ENCODE assay signal across 23 mouse cellular contexts in genomic region chrX:151298329-151298728, GRCm38 (mm10). TPM values are rescaled to one million over a fixed set of nuclear protein-coding genes. Genes with fewer than 3 reads are reported as not detected.
DNase-seq lines count a peak whose midpoint lies in the region; ATAC-seq and TF ChIP-seq lines count a peak whose summit lies in the region.
"Had no signal": no experiment of that assay in that cellular context is flagged by ENCODE, and none has a peak within 500 bp of the region (broad histone marks: within the 10 kb centered on the region; RNA-seq: fewer than 3 reads in every experiment).

No protein-coding gene starts in this region.

- no peak overlapping the region for H3K4me2 ChIP-seq in heart, embryonic 12.5 days
- H3K4me2 ChIP-seq in heart, postnatal 0 days (ENCODE audit: low read depth, low read length) = no peak overlapping the region
- no peak overlapping the region for H3K4me2 ChIP-seq in lung, embryonic 14.5 days
- H3K4me2 ChIP-seq in lung, postnatal 0 days (replicated peaks; ENCODE audit: low read depth, low read length) = no peak overlapping the region
- H3K4me2 ChIP-seq: forebrain, embryonic 13.5 days; hindbrain, embryonic 15.5 days; kidney, embryonic 15.5 days; limb, embryonic 15.5 days; liver, embryonic 13.5 days had no signal

- TF ChIP-seq EP300 in heart, postnatal 0 days (IDR thresholded peaks at IDR 0.05; ENCODE audit: low read depth) = no peak
- no peak for TF ChIP-seq EP300 in heart, adult 2 months (IDR thresholded peaks at IDR 0.05; ENCODE audit: insufficient read depth, low read depth, low read length)
- TF ChIP-seq EP300 in lung, postnatal 0 days (IDR thresholded peaks at IDR 0.05) = no peak

- H3K9me3 ChIP-seq in heart, embryonic 12.5 days (replicated peaks) = no peaks in the 10 kb centered on the region
- H3K9me3 ChIP-seq in heart, postnatal 0 days (replicated peaks; ENCODE audit: control insufficient read depth, low read length) = no peaks in the 10 kb centered on the region
- no peaks in the 10 kb centered on the region for H3K9me3 ChIP-seq in lung, embryonic 14.5 days (ENCODE audit: low read depth, low read length)
- H3K9me3 ChIP-seq in lung, postnatal 0 days (ENCODE audit: low read length) = no peaks in the 10 kb centered on the region
- H3K9me3 ChIP-seq: forebrain, embryonic 13.5 days; G1E; hindbrain, embryonic 15.5 days; kidney, embryonic 15.5 days; limb, embryonic 15.5 days; liver, embryonic 13.5 days had no signal

- no peak overlapping the region for H3K9ac ChIP-seq in heart, embryonic 12.5 days
- H3K9ac ChIP-seq in heart, postnatal 0 days (replicated peaks; ENCODE audit: low read depth, low read length) = no peak overlapping the region
- no peak overlapping the region for H3K9ac ChIP-seq in heart, adult 2 months (ENCODE audit: low read depth, low read length)
- no peak overlapping the region for H3K9ac ChIP-seq in lung, embryonic 14.5 days
- no peak overlapping the region for H3K9ac ChIP-seq in lung, postnatal 0 days (replicated peaks; ENCODE audit: low read depth)
- H3K9ac ChIP-seq: forebrain, embryonic 13.5 days; hindbrain, embryonic 15.5 days; kidney, embryonic 15.5 days; limb, embryonic 15.5 days; liver, embryonic 13.5 days had no signal

- DNase-seq in heart, postnatal 4 days = no peak
- DNase-seq in heart, postnatal 0 days (ENCODE audit: low spot score) = peak; percentile 24
- DNase-seq in heart, adult 2 months = no peak
- peak; percentile 5 for DNase-seq in lung, embryonic 14.5 days
- no peak for DNase-seq in lung, postnatal 0 days (ENCODE audit: low spot score)
- peak; percentile 0 for DNase-seq in skeletal muscle tissue, adult 2 months (ENCODE audit: low read depth, low spot score)
- no peak for DNase-seq in B cell, adult 2 months
- DNase-seq: adrenal gland, postnatal 14 days; cerebellum, adult 18-20 months; kidney, adult 18-20 months; kidney, postnatal 25 days; liver, embryonic 13.5 days; lung, adult 18-20 months; lung, postnatal 14 days; right cerebral cortex, postnatal 25 days; spleen, adult 18-20 months; thymus, postnatal 14 days had no signal

- peaks cover 7% of the 10 kb centered on the region; the same call in 1 of the 2 replicates for H3K4me1 ChIP-seq in heart, embryonic 12.5 days (replicated peaks)
- no peaks in the 10 kb centered on the region; the same call in 1 of the 2 replicates for H3K4me1 ChIP-seq in heart, postnatal 0 days (ENCODE audit: control insufficient read depth, insufficient read depth)
- no peaks in the 10 kb centered on the region for H3K4me1 ChIP-seq in heart, adult 2 months (ENCODE audit: control insufficient read depth, insufficient read depth, low read length)
- H3K4me1 ChIP-seq in lung, embryonic 14.5 days (ENCODE audit: insufficient read depth) = no peaks in the 10 kb centered on the region
- no peaks in the 10 kb centered on the region for H3K4me1 ChIP-seq in lung, postnatal 0 days (ENCODE audit: insufficient read depth, low read depth, low read length)
- H3K4me1 ChIP-seq: forebrain, embryonic 13.5 days; hindbrain, embryonic 15.5 days; kidney, embryonic 15.5 days; limb, embryonic 15.5 days; liver, embryonic 13.5 days had no signal

- no peaks in the 10 kb centered on the region for H3K36me3 ChIP-seq in heart, embryonic 12.5 days
- H3K36me3 ChIP-seq in heart, postnatal 0 days (replicated peaks; ENCODE audit: control insufficient read depth, insufficient read depth, low read length) = no peaks in the 10 kb centered on the region
- no peaks in the 10 kb centered on the region for H3K36me3 ChIP-seq in heart, adult 2 months (ENCODE audit: control insufficient read depth, insufficient read depth, low read length)
- no peaks in the 10 kb centered on the region for H3K36me3 ChIP-seq in lung, embryonic 14.5 days (ENCODE audit: insufficient read depth)
- no peaks in the 10 kb centered on the region for H3K36me3 ChIP-seq in lung, postnatal 0 days (ENCODE audit: insufficient read depth, low read length)
- H3K36me3 ChIP-seq: G1E; hindbrain, embryonic 15.5 days; limb, embryonic 15.5 days; liver, embryonic 13.5 days had no signal

- H3K79me2 ChIP-seq in heart, adult 2 months (replicated peaks; ENCODE audit: control insufficient read depth, insufficient read depth, low read length) = no peaks in the 10 kb centered on the region

- intact Hi-C loops in heart, adult 2 months (cut with DNase I) = no loop called here

- H3K27ac ChIP-seq in heart, embryonic 12.5 days (ENCODE audit: poor library complexity, severe bottlenecking) = no peak overlapping the region
- peak overlapping the region; percentile 63 for H3K27ac ChIP-seq in heart, postnatal 0 days (ENCODE audit: low read depth)
- no peak overlapping the region for H3K27ac ChIP-seq in heart, adult 2 months
- H3K27ac ChIP-seq in lung, embryonic 14.5 days (ENCODE audit: low read depth) = no peak overlapping the region
- H3K27ac ChIP-seq in lung, postnatal 0 days (ENCODE audit: low read length) = no peak overlapping the region
- H3K27ac ChIP-seq: forebrain, embryonic 13.5 days; kidney, embryonic 15.5 days; limb, embryonic 15.5 days; liver, embryonic 13.5 days had no signal

- H3K27me3 ChIP-seq in heart, embryonic 12.5 days (replicated peaks) = no peaks in the 10 kb centered on the region
- H3K27me3 ChIP-seq in heart, postnatal 0 days (ENCODE audit: control insufficient read depth, insufficient read depth, low read length) = no peaks in the 10 kb centered on the region
- no peaks in the 10 kb centered on the region for H3K27me3 ChIP-seq in heart, adult 2 months (ENCODE audit: control insufficient read depth, insufficient read depth, low read length)
- H3K27me3 ChIP-seq in lung, embryonic 14.5 days (ENCODE audit: insufficient read depth, low read length) = no peaks in the 10 kb centered on the region
- H3K27me3 ChIP-seq in lung, postnatal 0 days (replicated peaks; ENCODE audit: insufficient read depth, low read length) = no peaks in the 10 kb centered on the region
- H3K27me3 ChIP-seq: forebrain, embryonic 13.5 days; hindbrain, embryonic 15.5 days; limb, embryonic 15.5 days; liver, embryonic 13.5 days had no signal

- no peak for TF ChIP-seq CTCF in heart, postnatal 0 days (IDR thresholded peaks at IDR 0.05; ENCODE audit: low read depth)
- no peak for TF ChIP-seq CTCF in heart, adult 2 months (IDR thresholded peaks at IDR 0.05)
- no peak for TF ChIP-seq CTCF in lung, embryonic 14.5 days (IDR thresholded peaks at IDR 0.05; ENCODE audit: low read depth)
- TF ChIP-seq CTCF in lung, postnatal 0 days (IDR thresholded peaks at IDR 0.05) = no peak

- ATAC-seq in heart, embryonic 12.5 days (ENCODE audit: insufficient number of reproducible peaks, low FRiP score) = peak; percentile 25; the same call in 1 of the 2 replicates
- ATAC-seq in heart, postnatal 0 days (ENCODE audit: insufficient read depth, low read depth) = peak; percentile 76
- ATAC-seq in lung, embryonic 14.5 days (ENCODE audit: insufficient read depth) = no peak
- no peak for ATAC-seq in lung, postnatal 0 days
- ATAC-seq: forebrain, embryonic 13.5 days had no signal

- H3K4me3 ChIP-seq in heart, embryonic 12.5 days = no peak overlapping the region
- H3K4me3 ChIP-seq in heart, postnatal 0 days (ENCODE audit: low read depth, low read length) = no peak overlapping the region
- no peak overlapping the region for H3K4me3 ChIP-seq in heart, adult 2 months
- H3K4me3 ChIP-seq in lung, embryonic 14.5 days (ENCODE audit: low read depth, low read length) = no peak overlapping the region
- H3K4me3 ChIP-seq in lung, postnatal 0 days (ENCODE audit: low read depth, low read length) = no peak overlapping the region
- H3K4me3 ChIP-seq: forebrain, embryonic 13.5 days; hindbrain, embryonic 15.5 days; kidney, embryonic 15.5 days; limb, embryonic 15.5 days; liver, embryonic 13.5 days had no signal

- TF ChIP-seq POLR2A in heart, adult 2 months (IDR thresholded peaks at IDR 0.05; ENCODE audit: insufficient read depth, low read depth, low read length) = no peak

RNA-seq across cellular contexts. Expression of gene Fam120c, which starts 45.6 kb away (rescaled TPM):
- 4.6 and 5.3 TPM in 2 replicates for polyA plus RNA-seq in heart, embryonic 12.5 days (2016; fragmentation: Nextera tagmentation; extraction: Ambion mirVana)
- total RNA-seq in heart, postnatal 4 days (2021) = 10 to 100 TPM; 11.0 to 11.6 TPM
- total RNA-seq in heart, postnatal 0 days (2014; rRNA removed; ENCODE audit: low replicate concordance) = 5.6 and 9.6 TPM in 2 replicates
- polyA plus RNA-seq in heart, postnatal 0 days (2015; fragmentation: Nextera tagmentation; extraction: Ambion mirVana) = 2.4 and 2.9 TPM in 2 replicates
- total RNA-seq in heart, adult 2 months (2021) = 10 to 100 TPM; 12.8 to 14.0 TPM
- 3.0 and 5.8 TPM in 2 replicates for polyA plus RNA-seq in heart, adult 2 months (2012; rRNA removed)
- 3.8 TPM in 2 replicates for polyA plus RNA-seq in lung, embryonic 14.5 days (2014; fragmentation: Nextera tagmentation; extraction: Ambion mirVana)
- polyA plus RNA-seq in lung, postnatal 0 days (2015; fragmentation: Nextera tagmentation; extraction: Ambion mirVana) = 1.1 and 1.7 TPM in 2 replicates

Comparison
In these comparisons a context has a peak if more than half of its experiments do, and no peak if none do; other contexts are left out.
1. DNase-seq: peak in heart, postnatal 0 days (single experiment), lung, embryonic 14.5 days (single experiment) and skeletal muscle tissue, adult 2 months (single experiment); none in heart, postnatal 4 days (single experiment), heart, adult 2 months (0 of 2), lung, postnatal 0 days (single experiment) and B cell, adult 2 months (0 of 2).
2. ATAC-seq: peak in heart, embryonic 12.5 days (single experiment) and heart, postnatal 0 days (single experiment); none in lung, embryonic 14.5 days (single experiment) and lung, postnatal 0 days (single experiment).